Mouse (Mus musculus): ENCODE measurements at regions not wholly inside any gene's neighbourhood (a gene's known extent, or its start where the extent isn't known, plus 50 kb on each side); places are given as distances from the start of the nearest gene placed in this dataset.

- Histone ChIP-seq H3K27me3 (ENCODE audit: control insufficient read depth, insufficient read depth, low read length) (no peaks in the 10 kb centered on the region), H3K4me1 (ENCODE audit: control insufficient read depth, insufficient read depth, low read length) (no peaks in the 10 kb centered on the region; the same call in 1 of the 2 replicates), H3K4me3 (replicated peaks; ENCODE audit: insufficient read depth, low read depth, low read length) (no peak overlapping the region), H3K27ac (ENCODE audit: insufficient read depth, low read length) (no peak overlapping the region)
- no peak for DNase-seq
- WGBS: 92% methylated on average over 3 of the region's 3 CpGs
- TF ChIP-seq CTCF (IDR thresholded peaks at IDR 0.05; ENCODE audit: borderline replicate concordance, insufficient read depth, low read depth, low read length): no peak
- TF ChIP-seq POLR2A (IDR thresholded peaks at IDR 0.05; ENCODE audit: borderline replicate concordance, insufficient read depth, low read length): no peak
These were observed 291.0 kb downstream of the Pdcd6ip start for GRCm38 (mm10) chr9:113417106-113417505.

- Histone ChIP-seq H3K4me3 (replicated peaks; ENCODE audit: insufficient read depth, low read depth, low read length) (no peak overlapping the region), H3K4me1 (ENCODE audit: control insufficient read depth, insufficient read depth, low read length) (no peaks in the 10 kb centered on the region; the same call in 1 of the 2 replicates), H3K27ac (ENCODE audit: insufficient read depth, low read length) (no peak overlapping the region), H3K27me3 (ENCODE audit: control insufficient read depth, insufficient read depth, low read length) (no peaks in the 10 kb centered on the region)
- no peak for DNase-seq
- 74% methylated on average over 5 of the region's 5 CpGs for WGBS
- no peak for TF ChIP-seq POLR2A (IDR thresholded peaks at IDR 0.05; ENCODE audit: borderline replicate concordance, insufficient read depth, low read length)
- TF ChIP-seq CTCF (IDR thresholded peaks at IDR 0.05; ENCODE audit: borderline replicate concordance, insufficient read depth, low read depth, low read length): no peak
These were observed 292.5 kb downstream of the Pdcd6ip start for GRCm38 (mm10) chr9:113415511-113415931.

- Histone ChIP-seq H3K4me1 (ENCODE audit: control insufficient read depth, insufficient read depth, low read length) (no peaks in the 10 kb centered on the region; the same call in 1 of the 2 replicates), H3K27ac (ENCODE audit: insufficient read depth, low read length) (no peak overlapping the region), H3K27me3 (ENCODE audit: control insufficient read depth, insufficient read depth, low read length) (no peaks in the 10 kb centered on the region), H3K4me3 (replicated peaks; ENCODE audit: insufficient read depth, low read depth, low read length) (no peak overlapping the region)
- DNase-seq: no peak
- 49% methylated on average over 1 of the region's 1 CpGs for WGBS
- TF ChIP-seq CTCF (IDR thresholded peaks at IDR 0.05; ENCODE audit: borderline replicate concordance, insufficient read depth, low read depth, low read length) (no peak), POLR2A (IDR thresholded peaks at IDR 0.05; ENCODE audit: borderline replicate concordance, insufficient read depth, low read length) (no peak)
These were observed 293.4 kb downstream of the Pdcd6ip start for GRCm38 (mm10) chr9:113414690-113415089.

GRCm38 (mm10) chr9:113413851-113414250 lies 294.2 kb downstream of the Pdcd6ip start:
- no peak for TF ChIP-seq POLR2A (IDR thresholded peaks at IDR 0.05; ENCODE audit: borderline replicate concordance, insufficient read depth, low read length)
- TF ChIP-seq CTCF (IDR thresholded peaks at IDR 0.05; ENCODE audit: borderline replicate concordance, insufficient read depth, low read depth, low read length): no peak
- H3K4me3 ChIP-seq (replicated peaks; ENCODE audit: insufficient read depth, low read depth, low read length): no peak overlapping the region
- no peak overlapping the region for H3K27ac ChIP-seq (ENCODE audit: insufficient read depth, low read length)
- H3K27me3 ChIP-seq (ENCODE audit: control insufficient read depth, insufficient read depth, low read length): no peaks in the 10 kb centered on the region
- no peak for DNase-seq
- WGBS: 56% methylated on average over 3 of the region's 3 CpGs
- peaks cover under 1% of the 10 kb centered on the region for H3K4me1 ChIP-seq (ENCODE audit: control insufficient read depth, insufficient read depth, low read length)

GRCm38 (mm10) chr9:113411638-113412037 lies 296.4 kb downstream of the Pdcd6ip start:
- whole genome bisulfite sequencing: 70% methylated on average over 4 of the region's 4 CpGs
- TF ChIP-seq POLR2A (IDR thresholded peaks at IDR 0.05; ENCODE audit: borderline replicate concordance, insufficient read depth, low read length) (no peak), CTCF (IDR thresholded peaks at IDR 0.05; ENCODE audit: borderline replicate concordance, insufficient read depth, low read depth, low read length) (no peak)
- no peak overlapping the region for H3K4me3 ChIP-seq (replicated peaks; ENCODE audit: insufficient read depth, low read depth, low read length)
- no peaks in the 10 kb centered on the region for H3K27me3 ChIP-seq (ENCODE audit: control insufficient read depth, insufficient read depth, low read length)
- H3K27ac ChIP-seq (ENCODE audit: insufficient read depth, low read length): no peak overlapping the region
- H3K4me1 ChIP-seq (ENCODE audit: control insufficient read depth, insufficient read depth, low read length): peaks cover 6% of the 10 kb centered on the region; the same call in 1 of the 2 replicates
- no peak for DNase-seq

- no peak overlapping the region for H3K4me3 ChIP-seq (replicated peaks; ENCODE audit: insufficient read depth, low read depth, low read length)
- H3K4me1 ChIP-seq (ENCODE audit: control insufficient read depth, insufficient read depth, low read length): peaks cover 6% of the 10 kb centered on the region; the same call in 1 of the 2 replicates
- H3K27me3 ChIP-seq (ENCODE audit: control insufficient read depth, insufficient read depth, low read length): no peaks in the 10 kb centered on the region
- H3K27ac ChIP-seq (ENCODE audit: insufficient read depth, low read length): no peak overlapping the region
- 34% methylated on average over 4 of the region's 4 CpGs for WGBS
- TF ChIP-seq CTCF (IDR thresholded peaks at IDR 0.05; ENCODE audit: borderline replicate concordance, insufficient read depth, low read depth, low read length) (no peak), POLR2A (IDR thresholded peaks at IDR 0.05; ENCODE audit: borderline replicate concordance, insufficient read depth, low read length) (no peak)
- peak; percentile 56 to 78 for DNase-seq
These were observed 299.5 kb downstream of the Pdcd6ip start for GRCm38 (mm10) chr9:113408521-113408920.

GRCm38 (mm10) chr9:113394320-113394719 lies 313.7 kb downstream of the Pdcd6ip start:
- Histone ChIP-seq H3K4me3 (replicated peaks; ENCODE audit: insufficient read depth, low read depth, low read length) (no peak overlapping the region), H3K4me1 (ENCODE audit: control insufficient read depth, insufficient read depth, low read length) (no peaks in the 10 kb centered on the region), H3K27ac (ENCODE audit: insufficient read depth, low read length) (no peak overlapping the region), H3K27me3 (ENCODE audit: control insufficient read depth, insufficient read depth, low read length) (no peaks in the 10 kb centered on the region; the same call in 1 of the 2 replicates)
- 70% methylated on average over 3 of the region's 3 CpGs for WGBS
- TF ChIP-seq POLR2A (IDR thresholded peaks at IDR 0.05; ENCODE audit: borderline replicate concordance, insufficient read depth, low read length) (no peak), CTCF (IDR thresholded peaks at IDR 0.05; ENCODE audit: borderline replicate concordance, insufficient read depth, low read depth, low read length) (no peak)
- DNase-seq: no peak

- H3K4me1 ChIP-seq (ENCODE audit: control insufficient read depth, insufficient read depth, low read length): no peaks in the 10 kb centered on the region; the same call in 1 of the 2 replicates
- no peak overlapping the region for H3K27ac ChIP-seq (ENCODE audit: insufficient read depth, low read length)
- no peak for DNase-seq
- H3K27me3 ChIP-seq (ENCODE audit: control insufficient read depth, insufficient read depth, low read length): no peaks in the 10 kb centered on the region
- no peak overlapping the region for H3K4me3 ChIP-seq (replicated peaks; ENCODE audit: insufficient read depth, low read depth, low read length)
- no peak for TF ChIP-seq POLR2A (IDR thresholded peaks at IDR 0.05; ENCODE audit: borderline replicate concordance, insufficient read depth, low read length)
- no peak for TF ChIP-seq CTCF (IDR thresholded peaks at IDR 0.05; ENCODE audit: borderline replicate concordance, insufficient read depth, low read depth, low read length)
- 82% methylated on average over 12 of the region's 12 CpGs for WGBS
These were observed 320.7 kb downstream of the Pdcd6ip start for GRCm38 (mm10) chr9:113387356-113387755.
